Mouse (Mus musculus) testis, adult 2 months (tissue): ENCODE measurements around the gene Csrp2. TPM values are rescaled to one million over a fixed set of nuclear protein-coding genes. Genes with fewer than 3 reads are reported as not detected.

Experiments used
- H3K27ac ChIP-seq: fragments of 200-500 bp; 2 replicates; pipeline ENCODE4 v1.5.1; 2012; ENCODE audit warnings: low read depth, low read length; ENCODE audit not compliant: control insufficient read depth, insufficient read depth
- H3K27me3 ChIP-seq: fragments of 200-500 bp; 2 replicates; pipeline ENCODE4 v1.6.1; 2012; ENCODE audit warnings: mild to moderate bottlenecking, low read length, moderate library complexity; ENCODE audit not compliant: control insufficient read depth, insufficient read depth
- H3K36me3 ChIP-seq: fragments of 200-500 bp; 2 replicates; pipeline ENCODE4 v1.6.1; 2012; ENCODE audit warnings: mild to moderate bottlenecking, low read length; ENCODE audit not compliant: control insufficient read depth, insufficient read depth
- H3K4me1 ChIP-seq: fragments of 200-500 bp; 2 replicates; pipeline ENCODE4 v1.6.1; 2012; ENCODE audit warnings: low read length; ENCODE audit not compliant: control insufficient read depth, insufficient read depth
- H3K4me3 ChIP-seq: fragments of 200-500 bp; 2 replicates; pipeline ENCODE4 v1.5.1; 2012; ENCODE audit warnings: low read depth, mild to moderate bottlenecking, low read length, moderate library complexity, mixed read lengths; ENCODE audit not compliant: control insufficient read depth
- CTCF ChIP-seq: fragments of 200-500 bp; IDR thresholded peaks from 2 replicates; pipeline ENCODE4 v1.5.1; 2012; ENCODE audit warnings: low read depth, mild to moderate bottlenecking, inconsistent platforms, low read length, moderate library complexity; ENCODE audit not compliant: control insufficient read depth, insufficient read depth, insufficient replicate concordance
- POLR2A ChIP-seq: fragments of 200-500 bp; IDR thresholded peaks from 2 replicates; pipeline ENCODE4 v1.6.1; 2012; ENCODE audit warnings: low read depth, mild to moderate bottlenecking, inconsistent platforms, low read length, moderate library complexity; ENCODE audit not compliant: control insufficient read depth
- polyA plus RNA-seq: library from polyadenylated mRNA; depleted of rRNA; stranded (reverse); fragments of >200 nt; gene quantifications from 2 replicates; pipeline ENCODE4 v1.2.3, GENCODE M21; 2012; rRNA removed

The Csrp2 gene
- polyA plus RNA-seq, 1 experiment: 37.4 TPM

DNA sequence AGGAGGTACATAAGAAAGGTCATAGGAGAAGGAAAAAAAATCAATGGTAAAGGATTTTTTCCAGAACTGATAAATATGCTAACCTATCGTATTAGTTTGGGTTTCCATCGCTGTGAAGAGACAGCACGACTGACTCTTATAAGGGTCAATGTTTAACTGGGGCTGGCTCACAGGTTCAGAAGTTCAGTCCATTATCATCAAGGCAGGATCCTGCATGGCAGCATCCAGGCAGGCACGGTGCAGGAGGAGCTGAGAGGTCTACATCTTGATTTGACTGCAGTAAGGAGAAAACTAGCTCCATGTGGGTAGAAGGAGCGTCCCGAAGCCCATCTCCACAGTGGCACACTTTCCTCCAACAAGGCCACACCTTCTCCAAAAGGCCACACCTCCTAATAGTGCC is 60.9 kb downstream of the Csrp2 start:
- no peak overlapping the region for H3K27ac ChIP-seq
- no peaks in the 10 kb centered on the region for H3K4me1 ChIP-seq
- no peaks in the 10 kb centered on the region for H3K27me3 ChIP-seq
- H3K4me3 ChIP-seq: no peak overlapping the region
- H3K36me3 ChIP-seq: no peaks in the 10 kb centered on the region
- TF ChIP-seq CTCF (no peak), POLR2A (no peak)

- TF ChIP-seq POLR2A (no peak), CTCF (no peak)
- no peaks in the 10 kb centered on the region for H3K36me3 ChIP-seq
- H3K4me3 ChIP-seq: no peak overlapping the region
- no peaks in the 10 kb centered on the region for H3K27me3 ChIP-seq
- no peak overlapping the region for H3K27ac ChIP-seq
- no peaks in the 10 kb centered on the region for H3K4me1 ChIP-seq
Measured at GRCm38 (mm10) chr10:110982771-110983170, 63.2 kb downstream of the Csrp2 start.

DNA sequence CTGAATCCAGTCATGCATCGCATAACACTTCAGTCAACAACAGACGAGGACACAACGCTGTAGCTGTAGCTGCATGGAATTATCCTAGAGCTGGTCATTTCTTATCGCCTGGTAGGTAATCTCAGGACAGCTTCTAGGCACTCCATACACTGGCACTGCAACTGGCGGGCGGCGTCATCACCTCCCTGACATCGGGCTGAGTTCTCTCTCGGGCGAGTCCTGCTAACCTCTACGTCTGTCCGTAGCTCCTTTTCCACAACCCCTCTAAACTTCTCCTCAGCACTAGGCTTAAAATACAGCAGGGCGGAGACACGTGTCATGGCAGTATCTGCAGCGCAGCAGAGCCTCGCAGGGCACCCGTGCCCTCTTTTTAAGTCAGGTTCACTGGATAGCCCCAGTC is 67.1 kb downstream of the Csrp2 start:
- H3K27me3 ChIP-seq: no peaks in the 10 kb centered on the region
- TF ChIP-seq POLR2A: no peak
- TF ChIP-seq CTCF: no peak
- no peaks in the 10 kb centered on the region for H3K4me1 ChIP-seq
- no peak overlapping the region for H3K4me3 ChIP-seq
- no peak overlapping the region for H3K27ac ChIP-seq
- H3K36me3 ChIP-seq: no peaks in the 10 kb centered on the region

Other genes starting within 250 kb of the Csrp2 start
- 1.3 and 1.7 TPM in 2 replicates for gene E2f7, start 174.3 kb upstream of the Csrp2 start, polyA plus RNA-seq
- 10.1 and 10.4 TPM in 2 replicates for gene Zdhhc17, start 90.4 kb downstream of the Csrp2 start, polyA plus RNA-seq
- 4.7 and 4.8 TPM in 2 replicates for gene Osbpl8, start 245.0 kb downstream of the Csrp2 start, polyA plus RNA-seq